Mouse (Mus musculus) stomach, embryonic 14.5 days (tissue): ENCODE measurements at regions not wholly inside any gene's neighbourhood (a gene's known extent, or its start where the extent isn't known, plus 50 kb on each side); places are given as distances from the start of the nearest gene placed in this dataset.

ENCODE experiments used
- ATAC-seq: fragments of 200-750 bp; cut with Nextera tagmentation; 2 replicates; pipeline ENCODE4 v1.8.0; 2017; ENCODE audit warnings: low read depth, moderate TSS enrichment; ENCODE audit not compliant: insufficient number of reproducible peaks, insufficient read depth, low FRiP score
- H3K27ac ChIP-seq: fragments of 300-500 bp; sonication (generic); 2 replicates; pipeline ENCODE4 v1.5.1; 2014; ENCODE audit warnings: mild to moderate bottlenecking, low read length, moderate library complexity, mixed read lengths
- H3K27me3 ChIP-seq: fragments of 300-500 bp; sonication (generic); 2 replicates; pipeline ENCODE4 v1.6.1; 2014; ENCODE audit warnings: low read length, control low read depth, mixed read lengths; ENCODE audit not compliant: control insufficient read depth, insufficient read depth
- H3K36me3 ChIP-seq: fragments of 300-500 bp; sonication (generic); 2 replicates; pipeline ENCODE4 v1.6.1; 2014; ENCODE audit warnings: mild to moderate bottlenecking, control low read depth, low read length, moderate library complexity, mixed read lengths; ENCODE audit not compliant: control insufficient read depth, insufficient read depth
- H3K4me1 ChIP-seq: fragments of 300-500 bp; sonication (generic); 2 replicates; pipeline ENCODE4 v1.6.1; 2014; ENCODE audit warnings: low read length, control low read depth, mixed read lengths; ENCODE audit not compliant: control insufficient read depth, insufficient read depth
- H3K4me2 ChIP-seq: fragments of 300-500 bp; sonication (generic); replicated peaks from 2 replicates; pipeline ENCODE4 v1.6.1; 2014; ENCODE audit warnings: low read depth, low read length, control low read depth
- H3K4me3 ChIP-seq: fragments of 300-500 bp; sonication (generic); 2 replicates; pipeline ENCODE4 v1.5.1; 2014; ENCODE audit warnings: low read depth, low read length, control low read depth
- H3K9ac ChIP-seq: fragments of 300-500 bp; sonication (generic); replicated peaks from 2 replicates; pipeline ENCODE4 v1.6.1; 2014; ENCODE audit warnings: low read depth, mild to moderate bottlenecking, control low read depth, low read length, moderate library complexity, mixed read lengths
- H3K9me3 ChIP-seq: fragments of 300-500 bp; sonication (generic); 2 replicates; pipeline ENCODE4 v1.6.1; 2016; ENCODE audit warnings: low read depth, low read length, control low read depth; ENCODE audit not compliant: control insufficient read depth
- WGBS: fragments of 180-500 bp; shearing (Covaris S2); extraction: QIAGEN DNeasy Blood & Tissue Kit; methylation state at CpG from one replicate; pipeline ENCODE4 v1.1.7; 2014; 5-methylcytosine and 5-hydroxymethylcytosine counted together

DNA sequence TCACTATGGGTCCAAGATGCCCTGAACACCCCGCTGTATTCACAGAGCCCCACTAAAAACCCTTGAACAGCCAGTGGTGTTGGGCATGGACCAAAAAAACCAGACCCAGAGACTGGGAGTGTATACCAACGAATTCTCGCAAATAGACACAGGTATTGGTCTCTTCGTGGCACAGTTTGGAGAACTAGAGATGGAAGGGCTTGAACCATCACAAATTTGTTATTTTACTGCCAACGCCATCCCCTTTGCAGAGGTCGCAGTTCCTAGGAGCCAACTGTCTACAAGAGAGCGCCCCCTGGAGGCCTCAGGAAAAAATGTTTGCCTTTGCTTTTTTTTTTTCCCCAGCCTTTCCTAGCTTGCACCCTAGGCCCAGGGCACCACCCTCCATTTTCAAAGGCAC lies 99.1 kb downstream of the Edn3 start:
- ATAC-seq: no peak
- no peak overlapping the region for H3K4me2 ChIP-seq
- no peak overlapping the region for H3K9ac ChIP-seq
- no peak overlapping the region for H3K4me3 ChIP-seq
- H3K27ac ChIP-seq: peak overlapping the region; percentile 86
- WGBS: 35% methylated on average over 7 of the region's 7 CpGs
- H3K9me3 ChIP-seq: no peaks in the 10 kb centered on the region
- H3K4me1 ChIP-seq: peaks cover 23% of the 10 kb centered on the region
- H3K27me3 ChIP-seq: no peaks in the 10 kb centered on the region
- H3K36me3 ChIP-seq: no peaks in the 10 kb centered on the region

- peak overlapping the region; percentile 76; the same call in 1 of the 2 replicates for H3K27ac ChIP-seq
- ATAC-seq: peak; percentile 29; the same call in 1 of the 2 replicates
- H3K4me2 ChIP-seq: no peak overlapping the region
- H3K9me3 ChIP-seq: no peaks in the 10 kb centered on the region
- H3K9ac ChIP-seq: no peak overlapping the region
- 29% methylated on average over 3 of the region's 3 CpGs for WGBS
- no peaks in the 10 kb centered on the region for H3K36me3 ChIP-seq
- H3K4me3 ChIP-seq: no peak overlapping the region
- H3K27me3 ChIP-seq: no peaks in the 10 kb centered on the region
- H3K4me1 ChIP-seq: peaks cover 22% of the 10 kb centered on the region
Observed at GRCm38 (mm10) chr2:174864657-174865056, 104.2 kb downstream of the Edn3 start.

GRCm38 (mm10) chr2:174866546-174866945 lies 106.1 kb downstream of the Edn3 start:
- WGBS: 62% methylated on average over 8 of the region's 8 CpGs
- Histone ChIP-seq H3K4me2 (no peak overlapping the region), H3K27ac (peak overlapping the region; percentile 18; the same call in 1 of the 2 replicates), H3K9ac (no peak overlapping the region), H3K36me3 (no peaks in the 10 kb centered on the region), H3K27me3 (no peaks in the 10 kb centered on the region), H3K9me3 (no peaks in the 10 kb centered on the region), H3K4me3 (no peak overlapping the region), H3K4me1 (peaks cover 22% of the 10 kb centered on the region)
- no peak for ATAC-seq

DNA sequence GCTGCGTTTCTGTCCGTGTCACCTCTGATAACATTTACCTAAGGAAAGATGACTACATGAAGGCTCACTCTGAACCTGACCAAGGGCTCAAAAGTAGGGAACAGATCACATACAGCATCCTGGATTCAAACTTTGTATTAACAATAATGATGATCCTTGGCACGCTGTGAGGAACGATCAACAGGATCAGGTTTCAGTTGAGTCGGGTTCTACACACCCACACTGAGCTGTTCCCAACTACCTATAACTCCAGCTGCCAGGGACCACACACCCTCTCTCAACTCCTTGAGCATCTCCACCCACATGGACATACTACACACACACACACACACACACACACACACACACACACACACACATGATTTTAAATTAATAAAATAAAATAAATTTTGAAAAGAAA lies 107.0 kb downstream of the Edn3 start:
- ATAC-seq: no peak
- peaks cover 26% of the 10 kb centered on the region for H3K4me1 ChIP-seq

DNA sequence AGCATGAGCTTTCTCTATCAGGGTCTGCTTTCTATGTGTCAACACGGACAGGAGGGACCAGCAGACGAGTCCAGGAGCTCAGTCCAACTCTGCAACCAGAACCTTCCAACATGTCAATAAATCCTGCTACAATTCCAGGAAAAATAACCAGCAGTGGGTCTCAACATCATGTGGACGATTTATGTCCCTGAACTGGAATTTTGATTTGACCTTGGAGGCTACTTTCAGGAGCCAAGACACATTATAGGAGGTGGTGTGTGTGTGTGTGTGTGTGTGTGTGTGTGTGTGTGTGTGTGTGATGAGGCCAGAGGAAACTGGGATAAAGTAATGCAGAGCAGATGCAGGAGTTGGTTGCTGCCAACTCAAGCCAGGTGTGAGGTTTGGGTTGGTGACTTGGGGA lies 107.8 kb downstream of the Edn3 start:
- Histone ChIP-seq H3K27me3 (no peaks in the 10 kb centered on the region), H3K9me3 (no peaks in the 10 kb centered on the region), H3K27ac (no peak overlapping the region; the same call in 1 of the 2 replicates), H3K36me3 (no peaks in the 10 kb centered on the region), H3K4me3 (no peak overlapping the region), H3K9ac (no peak overlapping the region), H3K4me2 (no peak overlapping the region), H3K4me1 (peaks cover 26% of the 10 kb centered on the region)
- no peak for ATAC-seq
- WGBS: 48% methylated on average over 3 of the region's 3 CpGs

More for the DNA sequence above, 107.0 kb downstream of the Edn3 start:
- Histone ChIP-seq H3K27me3 (no peaks in the 10 kb centered on the region), H3K9me3 (no peaks in the 10 kb centered on the region), H3K4me3 (no peak overlapping the region), H3K4me2 (no peak overlapping the region), H3K36me3 (no peaks in the 10 kb centered on the region), H3K9ac (no peak overlapping the region), H3K27ac (no peak overlapping the region)
- WGBS: 39% methylated on average over 5 of the region's 5 CpGs

GRCm38 (mm10) chr2:174868743-174869369 lies 108.4 kb downstream of the Edn3 start:
- H3K9me3 ChIP-seq: no peaks in the 10 kb centered on the region
- no peaks in the 10 kb centered on the region for H3K27me3 ChIP-seq
- no peak for ATAC-seq
- H3K4me3 ChIP-seq: no peak overlapping the region
- no peaks in the 10 kb centered on the region for H3K36me3 ChIP-seq
- H3K27ac ChIP-seq: peak overlapping the region; percentile 45; the same call in 1 of the 2 replicates
- no peak overlapping the region for H3K9ac ChIP-seq
- WGBS: 39% methylated on average over 8 of the region's 8 CpGs
- H3K4me2 ChIP-seq: no peak overlapping the region
- H3K4me1 ChIP-seq: peaks cover 26% of the 10 kb centered on the region

GRCm38 (mm10) chr2:174870284-174870683 lies 109.9 kb downstream of the Edn3 start:
- H3K9ac ChIP-seq: no peak overlapping the region
- 72% methylated on average over 5 of the region's 5 CpGs for WGBS
- H3K4me1 ChIP-seq: peaks cover 17% of the 10 kb centered on the region
- H3K27me3 ChIP-seq: no peaks in the 10 kb centered on the region
- H3K27ac ChIP-seq: no peak overlapping the region
- no peaks in the 10 kb centered on the region for H3K36me3 ChIP-seq
- no peak overlapping the region for H3K4me3 ChIP-seq
- no peaks in the 10 kb centered on the region for H3K9me3 ChIP-seq
- no peak overlapping the region for H3K4me2 ChIP-seq
- ATAC-seq: no peak

GRCm38 (mm10) chr2:174871225-174871624 lies 110.8 kb downstream of the Edn3 start:
- no peak overlapping the region for H3K4me2 ChIP-seq
- H3K4me1 ChIP-seq: peaks cover 17% of the 10 kb centered on the region
- ATAC-seq: no peak
- H3K27ac ChIP-seq: no peak overlapping the region
- no peaks in the 10 kb centered on the region for H3K27me3 ChIP-seq
- H3K9ac ChIP-seq: no peak overlapping the region
- WGBS: 65% methylated on average over 10 of the region's 10 CpGs
- H3K4me3 ChIP-seq: no peak overlapping the region
- H3K36me3 ChIP-seq: no peaks in the 10 kb centered on the region
- no peaks in the 10 kb centered on the region for H3K9me3 ChIP-seq

DNA sequence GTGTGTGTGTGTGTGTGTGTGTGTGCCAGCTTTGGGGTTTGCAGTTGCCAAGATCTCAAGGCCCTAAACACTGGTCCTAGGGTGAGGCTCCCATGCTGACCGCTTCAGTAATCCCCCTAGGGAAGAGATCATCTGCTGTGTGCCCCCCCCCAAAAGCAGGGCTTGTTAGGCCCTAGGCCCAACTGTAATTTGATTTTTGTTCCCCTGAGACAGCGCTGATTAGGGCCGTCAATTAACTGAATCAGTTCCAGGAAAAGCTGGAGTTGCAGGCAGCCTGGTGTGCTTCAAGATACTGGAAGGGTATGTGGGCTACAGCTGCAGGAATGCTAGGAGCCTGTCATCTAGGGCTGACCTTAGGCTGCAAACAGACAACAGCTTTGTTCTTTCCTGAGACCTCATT lies 111.4 kb downstream of the Edn3 start:
- Histone ChIP-seq H3K27me3 (no peaks in the 10 kb centered on the region), H3K9me3 (no peaks in the 10 kb centered on the region), H3K4me3 (no peak overlapping the region), H3K4me2 (no peak overlapping the region), H3K4me1 (peaks cover 17% of the 10 kb centered on the region), H3K9ac (no peak overlapping the region), H3K36me3 (no peaks in the 10 kb centered on the region), H3K27ac (0 out of 2 replicates have a peak overlapping the region, but pooled peaks have one; percentile 30)
- ATAC-seq: no peak
- WGBS: 52% methylated on average over 3 of the region's 3 CpGs
